Mouse (Mus musculus): ENCODE measurements around the gene Grik1.

The Grik1 gene

GRCm38 (mm10) chr16:87957449-87957848 lies 332.6 kb downstream of the Grik1 start:
- DNase-seq (ENCODE audit: low spot score): no peak

DNA sequence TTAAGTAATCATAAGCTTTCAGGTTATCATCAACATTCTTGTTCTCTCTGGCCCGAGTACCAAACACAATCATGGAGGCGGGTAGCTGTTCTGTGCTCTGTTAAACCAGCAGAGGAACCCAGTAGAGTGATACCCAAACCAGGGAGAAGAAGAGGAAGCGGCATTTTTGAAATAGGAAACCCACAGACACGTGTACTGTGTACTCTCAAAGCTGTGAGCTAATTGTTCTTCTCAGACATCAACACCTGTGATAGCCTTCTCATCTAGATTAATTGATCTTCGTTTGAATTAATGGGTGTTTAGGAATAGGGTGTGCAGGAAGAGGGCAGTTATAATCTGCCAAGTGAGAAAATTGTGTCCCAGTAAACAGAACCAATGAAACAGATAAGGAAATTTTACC lies 333.9 kb downstream of the Grik1 start:
- DNase-seq (ENCODE audit: low spot score): no peak

DNA sequence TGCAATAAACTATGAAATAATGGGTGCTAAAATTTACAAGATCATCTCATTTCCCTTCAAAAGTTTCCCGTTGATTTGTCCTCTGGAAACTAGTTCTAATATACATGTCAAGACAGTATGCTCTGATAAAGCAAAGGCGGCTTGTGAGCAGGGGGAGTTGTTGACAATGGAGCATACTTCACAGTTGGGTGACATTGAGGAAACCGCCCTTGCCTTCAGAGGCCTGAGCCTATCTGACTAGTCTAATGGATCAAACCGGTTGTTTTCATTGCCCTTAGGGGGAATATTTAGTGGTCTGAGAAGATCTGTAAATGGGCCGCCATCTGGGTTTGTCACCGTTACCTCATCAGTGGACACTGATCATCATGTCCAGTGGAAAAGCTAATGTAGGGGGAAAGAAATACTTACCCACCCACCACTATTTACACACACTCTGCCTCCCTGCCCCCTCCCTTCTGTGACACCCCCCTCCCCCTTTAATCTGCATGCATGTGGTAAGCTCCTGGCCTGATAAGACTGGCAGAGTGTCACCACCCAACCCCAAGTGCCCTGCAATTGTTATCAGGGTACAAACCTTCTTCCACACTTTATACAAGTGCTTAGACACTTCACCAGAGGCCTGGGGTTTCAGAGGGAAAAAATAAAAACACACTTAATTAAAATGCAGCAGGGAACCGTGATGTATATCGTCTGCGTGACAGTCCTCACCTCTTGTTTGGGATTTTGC lies 335.2 kb downstream of the Grik1 start:
- DNase-seq (ENCODE audit: low spot score): no peak

- DNase-seq (ENCODE audit: low spot score): no peak
Observed at GRCm38 (mm10) chr16:87953176-87953575, 336.9 kb downstream of the Grik1 start.

DNA sequence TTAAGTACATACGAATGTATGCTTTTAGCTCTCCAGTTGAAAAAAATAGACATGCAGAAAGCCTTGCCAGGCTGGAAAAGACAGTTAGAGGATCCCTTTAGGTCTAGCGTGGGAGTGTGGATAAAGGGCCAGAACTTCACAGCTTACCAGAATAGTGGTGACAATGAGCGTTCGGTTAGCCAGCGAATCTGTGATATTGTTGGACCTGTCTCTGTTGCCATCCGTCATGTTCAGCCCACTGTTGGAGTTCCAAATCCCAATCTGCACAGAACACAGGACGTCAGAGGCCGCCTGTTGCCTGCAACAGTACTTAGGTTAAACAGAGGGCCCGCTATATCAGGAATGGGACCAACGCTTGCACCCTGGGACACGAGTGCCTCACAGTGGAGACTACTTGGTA lies 340.2 kb downstream of the Grik1 start:
- DNase-seq (ENCODE audit: low spot score): no peak

GRCm38 (mm10) chr16:87948122-87948521 lies 341.9 kb downstream of the Grik1 start:
- no peak for DNase-seq (ENCODE audit: low spot score)

- no peak for DNase-seq (ENCODE audit: low spot score)
Observed at GRCm38 (mm10) chr16:87944318-87944717, 345.7 kb downstream of the Grik1 start.

- no peak for DNase-seq (ENCODE audit: low spot score)
Observed at GRCm38 (mm10) chr16:87942103-87942865, 347.8 kb downstream of the Grik1 start.

GRCm38 (mm10) chr16:87934685-87935084 lies 355.4 kb downstream of the Grik1 start:
- DNase-seq (ENCODE audit: low spot score): no peak

- DNase-seq (ENCODE audit: low spot score): no peak
Observed at GRCm38 (mm10) chr16:87931358-87931757, 358.7 kb downstream of the Grik1 start.

DNA sequence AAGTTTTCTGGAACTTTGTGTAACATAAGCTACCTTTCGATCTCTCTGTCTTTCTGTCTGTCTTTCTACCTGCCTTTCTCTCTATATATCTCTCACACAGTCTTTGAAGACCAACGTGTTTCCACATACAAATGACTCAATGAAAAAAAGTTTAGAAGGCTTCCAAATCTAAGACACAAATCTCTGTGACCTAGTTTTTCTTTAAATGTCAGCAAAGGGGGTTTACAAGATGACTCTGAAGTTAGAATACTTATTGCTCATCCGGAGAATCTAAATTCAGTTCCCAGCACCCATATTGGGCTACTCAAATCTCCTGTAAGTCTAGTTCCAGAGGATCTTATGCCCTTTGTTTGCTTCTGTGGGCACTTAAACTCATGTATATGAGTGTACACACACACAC lies 359.5 kb downstream of the Grik1 start:
- no peak for DNase-seq (ENCODE audit: low spot score)

DNA sequence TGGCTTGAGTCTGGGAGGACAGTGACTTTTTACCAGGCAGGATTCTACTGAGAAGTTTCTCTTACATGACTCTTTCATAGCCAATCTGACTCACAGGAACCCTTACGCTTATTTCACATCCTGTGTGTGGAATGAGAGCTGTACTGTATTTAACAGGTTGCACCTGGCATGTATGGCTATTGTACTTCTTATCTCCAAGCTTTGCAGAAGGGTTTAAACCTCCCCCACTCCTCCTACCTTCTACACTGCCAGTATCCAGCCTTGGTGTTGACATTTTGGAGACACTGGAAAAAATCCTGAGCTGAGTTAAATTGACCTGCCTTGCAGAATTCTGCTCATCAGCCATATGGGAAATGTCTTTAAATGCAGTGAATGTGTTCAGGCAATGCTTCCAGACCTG lies 361.4 kb downstream of the Grik1 start:
- no peak for DNase-seq (ENCODE audit: low spot score)

DNA sequence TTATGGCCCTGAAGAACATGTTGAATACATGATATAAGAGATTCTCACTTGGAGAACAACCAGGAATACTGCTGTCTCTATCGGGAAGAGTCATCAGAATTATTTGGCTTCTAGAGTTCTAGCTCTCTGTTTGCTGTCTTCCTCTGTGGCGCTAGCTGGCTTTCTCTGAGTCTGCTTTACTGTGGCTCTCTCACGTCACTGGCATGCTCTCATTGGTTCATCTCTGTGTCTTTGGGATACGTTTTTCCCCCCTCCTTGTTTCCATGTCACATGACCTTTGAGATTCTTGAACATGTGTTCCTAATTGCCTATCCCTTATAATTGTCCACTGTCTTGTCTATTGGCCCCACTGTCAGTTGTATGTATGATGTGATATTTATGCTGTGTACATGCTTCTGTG lies 372.2 kb downstream of the Grik1 start:
- DNase-seq (ENCODE audit: low spot score): no peak

DNA sequence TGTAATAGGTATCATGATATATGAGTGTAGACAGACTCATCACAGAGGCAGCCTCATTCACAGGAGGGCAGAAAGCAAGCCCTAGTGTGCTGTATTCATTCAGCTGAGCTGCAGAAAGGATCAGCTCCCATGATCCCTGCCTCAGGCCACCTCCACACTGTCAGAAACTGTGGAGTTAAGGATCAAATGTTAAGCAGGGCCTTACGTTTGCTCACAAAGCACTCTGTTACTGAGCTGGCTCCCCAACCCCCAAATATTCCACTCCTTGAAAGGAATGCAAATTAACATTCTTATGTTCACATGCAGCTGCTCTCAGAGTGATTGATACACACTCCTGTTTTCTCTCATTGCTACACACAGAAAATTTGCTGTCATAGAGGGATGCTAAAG lies 372.9 kb downstream of the Grik1 start:
- no peak for DNase-seq (ENCODE audit: low spot score)

GRCm38 (mm10) chr16:87916209-87917156 lies 373.6 kb downstream of the Grik1 start:
- no peak for DNase-seq (ENCODE audit: low spot score)

DNA sequence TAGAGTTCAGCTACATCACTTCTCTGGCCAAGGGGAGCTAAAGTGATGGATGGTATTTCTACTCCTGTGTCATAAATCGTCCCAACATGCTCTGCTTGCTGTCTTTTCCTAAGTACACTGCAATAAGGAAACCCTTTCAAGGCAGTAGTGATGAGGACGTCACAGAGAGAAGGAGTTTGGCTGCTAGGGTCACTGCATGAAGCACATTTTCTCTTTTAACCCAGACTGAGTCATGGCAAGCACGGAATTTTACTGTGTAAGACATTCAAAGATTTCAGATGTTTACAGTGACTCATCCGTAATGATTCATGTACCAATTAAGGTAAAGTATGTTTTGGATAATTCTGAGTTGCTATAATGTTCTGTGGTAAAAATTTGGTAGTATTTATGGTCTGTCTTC lies 374.9 kb downstream of the Grik1 start:
- no peak for DNase-seq (ENCODE audit: low spot score)

- DNase-seq (ENCODE audit: low spot score): no peak
Observed at GRCm38 (mm10) chr16:87913781-87914180, 376.3 kb downstream of the Grik1 start.

DNA sequence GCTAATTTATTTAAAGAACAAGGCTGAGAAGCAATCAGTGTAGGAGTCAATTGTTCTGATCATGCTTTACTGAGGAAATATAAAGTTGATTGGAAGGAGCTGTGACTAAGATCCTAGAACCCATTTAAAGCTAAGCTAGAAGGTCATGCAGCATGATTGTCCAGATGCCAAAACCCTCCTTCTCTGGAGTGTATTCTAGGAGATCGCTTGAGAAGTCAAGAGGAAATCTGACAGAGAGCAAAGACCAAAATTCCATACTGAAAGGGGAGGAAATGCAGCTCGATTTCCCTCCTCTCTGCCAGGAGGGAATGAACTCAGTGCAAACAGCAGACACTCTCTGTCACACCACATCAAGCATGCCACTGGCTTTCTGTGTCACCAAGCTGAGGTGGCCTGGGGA lies 378.9 kb downstream of the Grik1 start:
- DNase-seq (ENCODE audit: low spot score): no peak

- no peak for DNase-seq (ENCODE audit: low spot score)
Observed at GRCm38 (mm10) chr16:87902049-87902448, 388.0 kb downstream of the Grik1 start.

- no peak for DNase-seq (ENCODE audit: low spot score)
Observed at GRCm38 (mm10) chr16:87901189-87901588, 388.9 kb downstream of the Grik1 start.

- DNase-seq (ENCODE audit: low spot score): no peak
Observed at GRCm38 (mm10) chr16:87875927-87876326, 414.1 kb downstream of the Grik1 start.

- no peak for DNase-seq (ENCODE audit: low spot score)
Observed at GRCm38 (mm10) chr16:87864526-87864925, 425.5 kb downstream of the Grik1 start.

DNA sequence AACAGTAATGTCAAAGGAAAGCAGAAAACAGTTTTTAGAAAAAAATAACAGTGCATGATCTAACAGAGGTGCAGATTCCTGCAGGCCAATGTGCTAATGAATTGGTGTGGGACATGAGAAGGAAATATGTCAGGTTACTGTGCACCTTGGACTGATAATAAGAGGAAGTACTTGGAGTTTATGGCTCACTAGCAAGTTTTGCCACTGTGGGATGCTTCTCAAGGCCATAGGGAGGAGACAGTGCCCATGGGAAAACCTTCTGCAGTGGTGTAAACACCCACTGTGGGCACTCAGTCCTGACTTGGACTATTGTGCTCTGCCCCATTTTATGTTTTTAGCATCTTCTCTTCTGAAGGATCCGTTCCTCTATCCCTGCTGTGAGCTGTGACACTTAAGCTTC lies 428.3 kb downstream of the Grik1 start:
- DNase-seq (ENCODE audit: low spot score): no peak

Data from adipocyte (in vitro differentiated cells).